Mouse (Mus musculus): Measurements from ENCODE around the gene Ttc25. TPM values are rescaled to one million over a fixed set of nuclear protein-coding genes. Genes with fewer than 3 reads are reported as not detected.

Ttc25 gene
- polyA plus RNA-seq, 1 experiment from 2014 or later, result 0.58 TPM

DNA sequence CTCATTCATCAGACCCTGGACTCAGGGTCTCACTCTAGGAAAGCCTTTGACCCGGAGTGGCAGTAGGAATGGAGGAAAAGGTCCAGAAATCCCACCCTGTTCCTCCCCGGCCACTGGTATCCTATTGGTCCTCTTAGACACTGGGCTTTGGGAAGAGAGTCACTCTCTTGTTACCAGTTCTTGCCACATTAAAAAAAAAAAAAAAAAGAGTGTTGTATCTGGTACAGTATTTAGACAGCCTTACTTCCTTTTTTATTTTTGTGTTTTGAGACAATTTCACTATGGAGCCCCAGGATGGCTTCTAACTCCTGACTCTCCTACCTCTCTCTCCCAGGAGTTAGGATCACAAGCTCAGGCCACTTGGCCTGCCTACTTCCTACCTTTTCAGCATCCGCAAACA is 12.2 kb downstream of the Ttc25 start:
- Histone ChIP-seq H3K27ac (ENCODE audit: low read depth, low read length) (no peak overlapping the region), H3K4me2 (replicated peaks; ENCODE audit: low read depth, low read length) (no peak overlapping the region), H3K9ac (ENCODE audit: low read depth, low read length) (no peak overlapping the region), H3K4me3 (ENCODE audit: low read length) (no peak overlapping the region), H3K27me3 (ENCODE audit: control insufficient read depth, insufficient read depth, low read length) (no peaks in the 10 kb centered on the region), H3K4me1 (ENCODE audit: control insufficient read depth, insufficient read depth, low read length) (no peaks in the 10 kb centered on the region), H3K36me3 (ENCODE audit: control insufficient read depth, insufficient read depth, low read length) (no peaks in the 10 kb centered on the region), H3K9me3 (ENCODE audit: control insufficient read depth, low read length) (no peaks in the 10 kb centered on the region)
- no peak for ATAC-seq (ENCODE audit: low FRiP score, low TSS enrichment)
- WGBS, result 64% methylated on average over 3 of the region's 3 CpGs

- H3K9ac ChIP-seq (ENCODE audit: low read depth, low read length), result no peak overlapping the region
- H3K4me2 ChIP-seq (replicated peaks; ENCODE audit: low read depth, low read length), result no peak overlapping the region
- no peak for ATAC-seq (ENCODE audit: low FRiP score, low TSS enrichment)
- H3K27me3 ChIP-seq (ENCODE audit: control insufficient read depth, insufficient read depth, low read length), result no peaks in the 10 kb centered on the region
- no peaks in the 10 kb centered on the region for H3K36me3 ChIP-seq (ENCODE audit: control insufficient read depth, insufficient read depth, low read length)
- no peak overlapping the region for H3K4me3 ChIP-seq (ENCODE audit: low read length)
- H3K27ac ChIP-seq (ENCODE audit: low read depth, low read length), result no peak overlapping the region
- H3K9me3 ChIP-seq (ENCODE audit: control insufficient read depth, low read length), result no peaks in the 10 kb centered on the region
- WGBS, result 52% methylated on average over 7 of the region's 7 CpGs
- H3K4me1 ChIP-seq (ENCODE audit: control insufficient read depth, insufficient read depth, low read length), result no peaks in the 10 kb centered on the region
Observed at GRCm38 (mm10) chr11:100559476-100559875, 14.1 kb downstream of the Ttc25 start.

DNA sequence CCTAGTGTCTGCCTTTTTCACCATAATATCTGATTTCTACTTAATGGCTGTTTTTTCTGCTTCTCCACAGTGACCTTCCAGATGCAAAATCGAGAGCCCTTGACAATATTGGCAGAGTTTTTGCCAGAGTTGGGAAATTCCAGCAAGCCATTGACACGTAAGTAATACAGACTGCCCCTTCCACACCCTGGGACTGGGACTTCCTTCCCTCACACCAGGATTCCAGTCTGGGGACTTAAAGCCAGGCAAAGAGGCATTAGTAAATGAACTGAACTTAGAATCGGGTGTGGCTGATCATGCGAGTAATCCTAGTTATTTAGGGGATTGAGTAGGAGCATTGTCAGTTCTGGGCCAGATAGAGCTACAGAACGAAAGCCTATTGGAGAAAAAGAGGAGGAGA is 16.3 kb downstream of the Ttc25 start:
- WGBS, result 72% methylated on average over 5 of the region's 5 CpGs
- no peaks in the 10 kb centered on the region for H3K27me3 ChIP-seq (ENCODE audit: control insufficient read depth, insufficient read depth, low read length)
- no peak overlapping the region for H3K4me2 ChIP-seq (replicated peaks; ENCODE audit: low read depth, low read length)
- ATAC-seq (ENCODE audit: low FRiP score, low TSS enrichment), result no peak
- H3K4me3 ChIP-seq (ENCODE audit: low read length), result no peak overlapping the region
- H3K4me1 ChIP-seq (ENCODE audit: control insufficient read depth, insufficient read depth, low read length), result no peaks in the 10 kb centered on the region
- H3K9me3 ChIP-seq (ENCODE audit: control insufficient read depth, low read length), result no peaks in the 10 kb centered on the region
- H3K9ac ChIP-seq (ENCODE audit: low read depth, low read length), result no peak overlapping the region
- no peak overlapping the region for H3K27ac ChIP-seq (ENCODE audit: low read depth, low read length)
- H3K36me3 ChIP-seq (ENCODE audit: control insufficient read depth, insufficient read depth, low read length), result no peaks in the 10 kb centered on the region

DNA sequence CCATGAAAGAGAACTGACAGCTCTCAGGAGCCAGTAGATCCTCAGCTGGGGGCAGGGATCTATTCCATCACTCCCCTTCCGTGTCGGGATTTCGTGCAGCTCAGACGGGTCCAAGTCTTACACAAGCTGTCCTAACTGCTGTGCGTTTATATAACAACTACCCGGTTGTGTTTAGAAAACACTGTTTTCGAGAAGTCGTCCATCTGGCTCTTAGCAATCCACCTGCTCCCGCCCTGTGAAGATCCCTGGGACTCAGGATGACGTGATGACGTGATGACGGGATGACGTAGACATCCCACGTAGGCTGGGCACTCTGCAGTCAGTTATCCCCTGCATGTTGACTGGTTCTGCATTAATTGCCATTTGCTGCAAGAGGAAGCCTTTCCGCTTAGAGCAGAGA is 18.9 kb downstream of the Ttc25 start:
- Histone ChIP-seq H3K27ac (ENCODE audit: low read depth, low read length) (no peak overlapping the region), H3K36me3 (ENCODE audit: control insufficient read depth, insufficient read depth, low read length) (no peaks in the 10 kb centered on the region), H3K4me1 (ENCODE audit: control insufficient read depth, insufficient read depth, low read length) (no peaks in the 10 kb centered on the region), H3K4me2 (replicated peaks; ENCODE audit: low read depth, low read length) (no peak overlapping the region), H3K4me3 (ENCODE audit: low read length) (no peak overlapping the region), H3K9ac (ENCODE audit: low read depth, low read length) (no peak overlapping the region), H3K27me3 (ENCODE audit: control insufficient read depth, insufficient read depth, low read length) (no peaks in the 10 kb centered on the region), H3K9me3 (ENCODE audit: control insufficient read depth, low read length) (no peaks in the 10 kb centered on the region)
- WGBS, result 78% methylated on average over 15 of the region's 15 CpGs
- ATAC-seq (ENCODE audit: low FRiP score, low TSS enrichment), result no peak

DNA sequence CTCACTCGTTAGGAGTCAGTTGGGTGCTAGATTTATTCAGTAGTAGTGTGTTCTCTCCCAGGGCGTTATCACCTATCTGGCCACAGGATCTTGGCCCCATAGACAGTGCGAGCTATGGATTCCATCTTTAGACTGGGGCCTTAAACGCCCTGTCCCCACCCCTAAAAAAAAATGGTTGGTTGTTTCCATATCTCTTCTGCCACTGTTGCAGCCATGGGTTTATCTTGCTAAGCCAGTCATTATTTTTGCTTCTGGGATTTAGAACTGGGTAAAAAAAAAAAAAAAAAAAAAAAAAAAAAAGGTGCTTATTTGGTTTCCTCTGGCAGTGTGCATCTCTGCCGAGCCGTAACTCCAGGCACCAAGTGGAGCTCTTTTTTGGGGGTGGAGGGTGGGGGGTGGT is 19.3 kb downstream of the Ttc25 start:
- H3K27me3 ChIP-seq (ENCODE audit: control insufficient read depth, insufficient read depth, low read length), result no peaks in the 10 kb centered on the region
- WGBS, result 92% methylated on average over 6 of the region's 6 CpGs
- no peak overlapping the region for H3K4me2 ChIP-seq (replicated peaks; ENCODE audit: low read depth, low read length)
- no peaks in the 10 kb centered on the region for H3K9me3 ChIP-seq (ENCODE audit: control insufficient read depth, low read length)
- H3K36me3 ChIP-seq (ENCODE audit: control insufficient read depth, insufficient read depth, low read length), result no peaks in the 10 kb centered on the region
- H3K27ac ChIP-seq (ENCODE audit: low read depth, low read length), result no peak overlapping the region
- no peak overlapping the region for H3K4me3 ChIP-seq (ENCODE audit: low read length)
- ATAC-seq (ENCODE audit: low FRiP score, low TSS enrichment), result no peak
- H3K9ac ChIP-seq (ENCODE audit: low read depth, low read length), result no peak overlapping the region
- H3K4me1 ChIP-seq (ENCODE audit: control insufficient read depth, insufficient read depth, low read length), result no peaks in the 10 kb centered on the region

DNA sequence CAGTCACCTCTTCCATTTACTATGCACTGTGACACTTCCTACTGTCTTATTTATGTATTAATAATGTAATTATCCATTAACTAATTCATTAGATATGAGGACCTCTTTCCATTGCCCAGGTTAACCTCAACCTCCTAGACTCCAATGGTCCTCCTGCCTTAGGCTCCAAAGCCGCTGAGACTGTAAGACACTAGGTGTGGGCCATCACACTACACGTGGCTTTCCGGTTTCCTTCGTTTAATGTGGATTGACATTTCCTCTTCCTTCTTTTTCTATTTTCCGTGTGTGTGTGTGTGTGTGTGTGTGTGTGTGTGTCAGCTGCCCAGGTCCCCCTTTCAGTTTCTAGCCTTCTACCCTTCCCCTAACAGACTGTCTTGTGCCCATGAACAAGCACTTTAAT is 21.8 kb downstream of the Ttc25 start:
- H3K4me2 ChIP-seq (replicated peaks; ENCODE audit: low read depth, low read length), result no peak overlapping the region
- no peak overlapping the region for H3K4me3 ChIP-seq (ENCODE audit: low read length)
- WGBS, result 76% methylated on average over 5 of the region's 5 CpGs
- no peak overlapping the region for H3K9ac ChIP-seq (ENCODE audit: low read depth, low read length)
- no peaks in the 10 kb centered on the region for H3K27me3 ChIP-seq (ENCODE audit: control insufficient read depth, insufficient read depth, low read length)
- no peak overlapping the region for H3K27ac ChIP-seq (ENCODE audit: low read depth, low read length)
- H3K36me3 ChIP-seq (ENCODE audit: control insufficient read depth, insufficient read depth, low read length), result no peaks in the 10 kb centered on the region
- no peaks in the 10 kb centered on the region for H3K9me3 ChIP-seq (ENCODE audit: control insufficient read depth, low read length)
- 0 out of 2 replicates have a peak, but pooled peaks cover 8% of the 10 kb centered on the region for H3K4me1 ChIP-seq (ENCODE audit: control insufficient read depth, insufficient read depth, low read length)
- no peak for ATAC-seq (ENCODE audit: low FRiP score, low TSS enrichment)

GRCm38 (mm10) chr11:100567815-100568245 is 22.4 kb downstream of the Ttc25 start:
- no peak overlapping the region for H3K9ac ChIP-seq (ENCODE audit: low read depth, low read length)
- no peak overlapping the region for H3K4me2 ChIP-seq (replicated peaks; ENCODE audit: low read depth, low read length)
- H3K4me3 ChIP-seq (ENCODE audit: low read length), result no peak overlapping the region
- ATAC-seq (ENCODE audit: low FRiP score, low TSS enrichment), result no peak
- 29% methylated on average over 9 of the region's 9 CpGs for WGBS
- H3K27ac ChIP-seq (ENCODE audit: low read depth, low read length), result no peak overlapping the region
- no peaks in the 10 kb centered on the region for H3K36me3 ChIP-seq (ENCODE audit: control insufficient read depth, insufficient read depth, low read length)
- no peaks in the 10 kb centered on the region for H3K27me3 ChIP-seq (ENCODE audit: control insufficient read depth, insufficient read depth, low read length)
- 0 out of 2 replicates have a peak, but pooled peaks cover 8% of the 10 kb centered on the region for H3K4me1 ChIP-seq (ENCODE audit: control insufficient read depth, insufficient read depth, low read length)
- H3K9me3 ChIP-seq (ENCODE audit: control insufficient read depth, low read length), result no peaks in the 10 kb centered on the region

GRCm38 (mm10) chr11:100568692-100569091 is 23.3 kb downstream of the Ttc25 start:
- no peak overlapping the region for H3K27ac ChIP-seq (ENCODE audit: low read depth, low read length)
- 0 out of 2 replicates have a peak, but pooled peaks cover 8% of the 10 kb centered on the region for H3K4me1 ChIP-seq (ENCODE audit: control insufficient read depth, insufficient read depth, low read length)
- no peaks in the 10 kb centered on the region for H3K36me3 ChIP-seq (ENCODE audit: control insufficient read depth, insufficient read depth, low read length)
- H3K9me3 ChIP-seq (ENCODE audit: control insufficient read depth, low read length), result no peaks in the 10 kb centered on the region
- H3K4me2 ChIP-seq (replicated peaks; ENCODE audit: low read depth, low read length), result no peak overlapping the region
- WGBS, result 82% methylated on average over 8 of the region's 8 CpGs
- H3K9ac ChIP-seq (ENCODE audit: low read depth, low read length), result no peak overlapping the region
- no peak overlapping the region for H3K4me3 ChIP-seq (ENCODE audit: low read length)
- no peak for ATAC-seq (ENCODE audit: low FRiP score, low TSS enrichment)
- no peaks in the 10 kb centered on the region for H3K27me3 ChIP-seq (ENCODE audit: control insufficient read depth, insufficient read depth, low read length)

DNA sequence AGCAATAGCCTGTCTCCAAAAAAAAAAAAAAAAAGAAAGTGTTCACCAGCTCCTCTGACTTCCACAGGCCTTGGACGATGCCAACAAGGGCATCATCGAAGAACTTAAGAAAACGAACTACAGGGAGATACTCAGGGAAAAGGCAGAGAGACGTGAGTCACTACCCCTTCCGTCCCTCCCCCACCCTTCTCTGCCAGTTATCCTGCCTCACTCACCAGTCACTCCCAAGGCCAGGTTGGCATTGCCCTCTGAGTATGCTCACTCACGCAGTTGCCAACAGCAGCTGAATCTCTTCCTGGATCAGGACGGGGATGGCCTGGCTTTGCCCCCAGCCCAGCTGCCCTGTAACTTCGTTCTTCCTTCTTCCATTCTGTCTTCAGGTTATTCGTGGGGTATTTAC is 24.4 kb downstream of the Ttc25 start:
- Histone ChIP-seq H3K27ac (ENCODE audit: low read depth, low read length) (no peak overlapping the region), H3K9ac (ENCODE audit: low read depth, low read length) (no peak overlapping the region), H3K27me3 (ENCODE audit: control insufficient read depth, insufficient read depth, low read length) (no peaks in the 10 kb centered on the region), H3K9me3 (ENCODE audit: control insufficient read depth, low read length) (no peaks in the 10 kb centered on the region), H3K4me3 (ENCODE audit: low read length) (no peak overlapping the region), H3K4me2 (replicated peaks; ENCODE audit: low read depth, low read length) (no peak overlapping the region), H3K4me1 (ENCODE audit: control insufficient read depth, insufficient read depth, low read length) (0 out of 2 replicates have a peak, but pooled peaks cover 8% of the 10 kb centered on the region), H3K36me3 (ENCODE audit: control insufficient read depth, insufficient read depth, low read length) (no peaks in the 10 kb centered on the region)
- WGBS, result 50% methylated on average over 9 of the region's 9 CpGs
- no peak for ATAC-seq (ENCODE audit: low FRiP score, low TSS enrichment)

Data from kidney, embryonic 14.5 days (tissue).